Mouse (Mus musculus) thymus, postnatal 4 days (tissue): Measurements from ENCODE around the gene Foxp2.

ENCODE experiments used
- DNase-seq: peaks from one replicate; pipeline ENCODE4 v3.0.0; 2021

Foxp2 gene

GRCm38 (mm10) chr6:14901183-14901970 lies at the start of gene Foxp2:
Gene Foxp2, plus strand, starts transcription at chr6:14901349.
- peak; percentile 45 for DNase-seq

- no peak for DNase-seq
Observed at GRCm38 (mm10) chr6:14885199-14885598, 15.9 kb upstream of the Foxp2 start.

GRCm38 (mm10) chr6:14897028-14897427 lies 4.1 kb upstream of the Foxp2 start:
- DNase-seq, result no peak

GRCm38 (mm10) chr6:14898096-14898855 lies 2.9 kb upstream of the Foxp2 start:
- DNase-seq, result no peak

- DNase-seq, result no peak
Observed at GRCm38 (mm10) chr6:14899021-14899610, 2.0 kb upstream of the Foxp2 start.

DNA sequence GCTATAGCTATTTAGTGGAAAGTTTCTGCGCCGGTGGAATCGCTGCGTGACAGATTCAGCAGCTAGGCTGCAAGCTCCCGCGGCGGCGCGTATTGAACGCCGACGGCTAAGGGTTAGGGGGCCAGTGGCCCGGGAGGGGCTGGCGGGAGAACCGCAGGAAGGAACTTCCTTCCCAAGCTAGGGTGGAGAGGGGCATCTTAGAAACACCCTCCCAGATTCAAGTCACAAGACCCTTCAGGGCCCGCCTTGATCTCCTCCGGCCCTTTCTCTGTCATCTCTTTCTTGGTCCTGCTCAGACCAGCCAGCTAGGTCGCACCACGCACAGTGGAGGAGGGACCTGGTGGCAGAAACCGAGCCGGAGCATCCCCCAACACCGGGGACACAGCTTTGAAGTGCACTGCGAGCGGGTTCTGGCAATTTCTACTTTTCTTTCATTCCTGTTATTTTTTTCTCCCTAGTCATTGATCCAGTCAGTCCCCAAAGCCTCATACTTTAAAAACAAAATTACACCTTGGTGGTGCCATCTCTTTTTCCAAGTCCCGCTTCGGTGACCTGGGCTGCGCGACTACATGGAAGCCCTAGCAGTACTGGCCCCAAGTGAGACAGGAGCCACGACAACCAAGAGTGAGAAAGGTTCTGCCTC lies 1.1 kb upstream of the Foxp2 start:
- no peak for DNase-seq

- DNase-seq, result no peak
Observed at GRCm38 (mm10) chr6:14900579-14901021, 549 bp upstream of the Foxp2 start.

DNA sequence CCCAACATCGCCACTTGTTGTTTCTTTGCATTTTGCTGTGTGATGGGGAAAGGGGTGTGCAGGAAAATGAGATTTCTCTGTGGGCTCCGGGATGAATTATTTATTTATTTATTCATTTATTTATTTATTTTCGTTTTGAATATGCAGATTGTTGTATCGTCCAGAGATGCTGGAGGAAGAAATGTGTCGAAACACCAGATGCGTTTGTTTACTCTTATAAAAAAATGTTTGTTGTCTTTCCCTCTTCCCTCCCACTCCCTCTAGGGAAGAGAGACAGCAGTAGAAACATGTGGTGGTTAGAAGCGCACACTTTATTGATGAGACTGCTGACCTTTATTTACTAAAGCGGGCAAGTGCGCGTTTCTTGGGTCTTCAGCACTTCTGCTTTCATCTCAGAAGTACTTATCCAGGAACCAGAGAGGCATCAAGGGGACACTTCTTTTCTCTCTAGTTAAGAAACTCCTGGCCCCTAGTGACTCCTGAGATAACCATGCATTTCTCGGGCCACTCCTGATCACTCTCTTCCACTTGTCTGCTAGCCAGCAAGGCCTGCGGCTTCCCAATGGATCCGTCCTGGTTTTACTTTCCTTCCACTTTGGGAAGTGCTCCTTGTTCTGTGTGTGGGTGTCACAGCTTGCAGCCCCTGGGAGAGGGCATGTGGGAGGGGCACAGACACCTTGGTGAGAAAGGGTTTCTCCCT lies 972 bp downstream of the Foxp2 start:
- DNase-seq, result no peak

GRCm38 (mm10) chr6:14903271-14903965 lies 2.3 kb downstream of the Foxp2 start:
- DNase-seq, result no peak

DNA sequence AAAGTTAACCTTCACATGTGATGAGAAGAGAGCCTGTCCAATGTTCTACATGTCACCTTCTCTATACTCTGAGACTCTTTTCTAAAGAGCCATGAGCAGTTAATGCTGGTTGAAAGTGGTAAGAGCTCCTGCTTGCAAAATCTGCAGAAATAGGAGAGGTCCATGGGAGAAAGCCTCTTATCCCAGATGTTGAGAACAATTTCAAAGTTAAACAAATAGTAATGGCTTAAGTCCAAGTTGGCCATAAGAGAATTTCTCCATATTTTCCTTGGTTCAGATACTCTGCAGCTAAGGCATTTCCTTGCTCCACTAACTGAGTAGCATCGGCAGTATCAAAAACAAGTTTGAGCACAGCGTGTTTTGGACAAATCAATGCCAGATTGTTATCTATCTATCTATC lies 13.9 kb downstream of the Foxp2 start:
- DNase-seq, result no peak

- no peak for DNase-seq
Observed at GRCm38 (mm10) chr6:14922704-14923103, 21.6 kb downstream of the Foxp2 start.

- DNase-seq, result no peak
Observed at GRCm38 (mm10) chr6:14924976-14925489, 23.9 kb downstream of the Foxp2 start.

- DNase-seq, result no peak
Observed at GRCm38 (mm10) chr6:14951060-14951459, 49.9 kb downstream of the Foxp2 start.

GRCm38 (mm10) chr6:14952731-14953130 lies 51.6 kb downstream of the Foxp2 start:
- no peak for DNase-seq

- DNase-seq, result no peak
Observed at GRCm38 (mm10) chr6:14977042-14977441, 75.9 kb downstream of the Foxp2 start.

DNA sequence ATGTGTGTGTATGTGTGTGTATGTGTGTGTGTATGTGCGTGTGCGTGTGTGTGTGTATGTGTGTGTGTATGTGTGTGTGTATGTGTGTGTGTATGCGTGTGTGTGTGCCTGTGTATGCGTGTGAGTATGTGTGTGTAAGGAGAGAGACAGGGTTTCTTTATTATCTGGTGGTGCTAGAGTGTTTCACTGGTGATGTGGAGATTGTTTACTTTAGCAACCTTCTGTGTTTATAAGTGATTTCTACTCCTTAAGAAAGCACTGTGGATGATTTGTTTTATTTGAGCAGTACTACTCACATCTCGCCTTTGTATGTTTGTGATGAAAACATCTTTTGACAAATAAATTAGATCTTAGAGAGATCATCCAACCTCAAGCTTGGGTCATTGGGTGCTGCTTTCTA lies 77.1 kb downstream of the Foxp2 start:
- DNase-seq, result no peak

GRCm38 (mm10) chr6:15008113-15008512 lies 107.0 kb downstream of the Foxp2 start:
- DNase-seq, result no peak

GRCm38 (mm10) chr6:15028488-15028887 lies 127.3 kb downstream of the Foxp2 start:
- DNase-seq, result no peak

- DNase-seq, result no peak
Observed at GRCm38 (mm10) chr6:15029446-15030125, 128.4 kb downstream of the Foxp2 start.

DNA sequence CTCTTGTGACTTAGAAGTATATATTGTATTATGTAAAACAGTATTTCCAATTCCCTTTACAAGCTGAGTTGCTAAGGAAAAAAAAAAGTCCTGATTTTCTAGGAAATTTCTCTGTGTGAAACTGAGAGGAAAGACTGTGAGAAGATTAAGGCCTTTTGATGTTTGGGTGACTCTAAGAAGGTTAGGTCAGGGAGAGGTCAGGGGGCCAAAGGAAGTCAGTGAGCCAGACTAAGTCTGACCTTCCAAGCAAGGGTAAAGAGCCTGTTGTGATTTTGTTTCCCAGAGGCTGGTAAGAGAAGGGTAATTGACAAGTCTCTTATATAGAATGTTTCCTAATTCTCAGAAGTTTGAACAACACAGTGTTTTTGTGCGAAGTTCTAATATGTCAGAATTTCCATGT lies 162.1 kb downstream of the Foxp2 start:
- DNase-seq, result no peak

GRCm38 (mm10) chr6:15101548-15101947 lies 200.4 kb downstream of the Foxp2 start:
- DNase-seq, result no peak
